Comparison of ENCODE assay signal across 22 mouse cellular contexts in the genomic region with DNA sequence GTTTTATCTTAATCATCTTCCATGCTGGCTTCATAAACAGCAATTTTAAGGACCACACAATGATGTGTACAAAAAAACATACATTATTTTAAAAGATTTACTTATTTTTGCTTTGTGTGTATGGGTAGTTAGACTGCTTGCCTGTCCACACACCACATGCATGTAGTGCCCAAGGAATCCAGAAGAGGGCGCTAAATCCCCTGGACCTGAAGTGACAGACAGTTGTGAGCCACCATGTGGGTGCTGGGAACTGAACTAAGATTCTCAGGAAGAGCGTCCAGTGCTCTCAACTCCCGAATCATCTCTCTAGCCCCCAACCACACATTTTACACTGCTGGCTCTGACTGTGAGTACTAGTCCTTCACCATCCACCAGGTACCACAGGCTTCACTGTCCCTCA. TPM values are rescaled to one million over a fixed set of nuclear protein-coding genes. Genes with fewer than 3 reads are reported as not detected.
DNase-seq lines count a peak whose midpoint lies in the region; ATAC-seq and TF ChIP-seq lines count a peak whose summit lies in the region.
"Had no signal": no experiment of that assay in that cellular context is flagged by ENCODE, and none has a peak within 500 bp of the region (broad histone marks: within the 10 kb centered on the region; RNA-seq: fewer than 3 reads in every experiment).

No protein-coding gene starts in this region.

- no peak for TF ChIP-seq POLR2A in liver, adult 2 months (IDR thresholded peaks at IDR 0.05; ENCODE audit: extremely low read depth, insufficient read depth, low read length)

- peak; percentile 2 for DNase-seq in cerebellum, adult 9-11 months
- no peak for DNase-seq in cerebellum, postnatal 10 days
- DNase-seq in liver, adult 2 months (ENCODE audit: extremely low read depth, low read depth, low spot score): no peak
- DNase-seq in liver, embryonic 11.5 days (ENCODE audit: low spot score): no peak
- DNase-seq in A20 (ENCODE audit: low read depth, low spot score) (peak; percentile 24), Patski (ENCODE audit: low read depth, low spot score) (no peak)
- DNase-seq in adrenal gland, adult (ENCODE audit: inconsistent age in 2 of 2, low spot score in 1 of 2): no peak
- no peak for DNase-seq in thymus, postnatal 10 days (ENCODE audit: low spot score in 2 of 2)
- DNase-seq: adrenal gland, adult 2 months; cerebellum, adult 18-20 months; gastrocnemius, postnatal 36 days; kidney, postnatal 36 days; right cerebral cortex, adult 18-20 months had no signal

- no peaks in the 10 kb centered on the region for H3K4me1 ChIP-seq in liver, adult 2 months (ENCODE audit: control insufficient read depth, insufficient read depth, low read length)
- no peaks in the 10 kb centered on the region for H3K4me1 ChIP-seq in liver, embryonic 11.5 days (replicated peaks; ENCODE audit: control insufficient read depth, insufficient read depth, low read length)
- H3K4me1 ChIP-seq: lung, embryonic 15.5 days had no signal

- 75% methylated on average over 3 of the region's 3 CpGs for WGBS in liver, adult 2 months
- WGBS in liver, embryonic 11.5 days: 70% methylated on average over 3 of the region's 3 CpGs

- no peak overlapping the region for H3K27ac ChIP-seq in liver, adult 2 months (replicated peaks; ENCODE audit: insufficient read depth, low read depth, low read length)
- H3K27ac ChIP-seq in liver, embryonic 11.5 days (ENCODE audit: low read depth, low read length): no peak overlapping the region
- H3K27ac ChIP-seq: hindbrain, embryonic 14.5 days; lung, embryonic 15.5 days had no signal

- no peaks in the 10 kb centered on the region for H3K36me3 ChIP-seq in liver, adult 2 months (ENCODE audit: control insufficient read depth, insufficient read depth, low read length)
- no peaks in the 10 kb centered on the region for H3K36me3 ChIP-seq in liver, embryonic 11.5 days (ENCODE audit: control insufficient read depth, insufficient read depth, low read length)
- H3K36me3 ChIP-seq: lung, embryonic 15.5 days had no signal

- H3K9ac ChIP-seq in liver, adult 2 months (ENCODE audit: low read depth, low read length): no peak overlapping the region
- H3K9ac ChIP-seq in liver, embryonic 11.5 days (ENCODE audit: low read depth, low read length): no peak overlapping the region
- H3K9ac ChIP-seq: hindbrain, embryonic 14.5 days; lung, embryonic 15.5 days had no signal

- CTCF ChIA-PET in Patski (lab: Charles Lee): no interaction called here

- no peaks in the 10 kb centered on the region for H3K9me3 ChIP-seq in liver, embryonic 11.5 days (ENCODE audit: control insufficient read depth, low read length)
- H3K9me3 ChIP-seq: lung, embryonic 15.5 days had no signal

- no peaks in the 10 kb centered on the region for H3K79me2 ChIP-seq in liver, adult 2 months (ENCODE audit: control insufficient read depth, insufficient read depth, low read length)

- in situ Hi-C loops in Patski (cut with MboI; ENCODE audit: low pct_unique_long_range_greater_than_20kb): no loop called here

- H3K4me2 ChIP-seq in liver, embryonic 11.5 days: no peak overlapping the region
- H3K4me2 ChIP-seq: heart, embryonic 11.5 days; hindbrain, embryonic 14.5 days; lung, embryonic 15.5 days had no signal

- POLR2A ChIA-PET in Patski (lab: Charles Lee): no interaction called here

- no peak overlapping the region for H3K4me3 ChIP-seq in liver, adult 2 months (ENCODE audit: insufficient read depth, low read depth, low read length)
- no peak overlapping the region for H3K4me3 ChIP-seq in liver, embryonic 11.5 days (ENCODE audit: low read depth, low read length)
- H3K4me3 ChIP-seq: lung, embryonic 15.5 days had no signal

- peak; percentile 26; the same call in 1 of the 2 replicates for TF ChIP-seq CTCF in liver, adult 2 months (IDR thresholded peaks at IDR 0.05; ENCODE audit: low read depth, low read length)
- peak; percentile 57 for TF ChIP-seq CTCF in Patski (IDR thresholded peaks at IDR 0.05)

- H3K27me3 ChIP-seq in liver, adult 2 months (ENCODE audit: control insufficient read depth, insufficient read depth, low read length): no peaks in the 10 kb centered on the region
- H3K27me3 ChIP-seq in liver, embryonic 11.5 days (replicated peaks; ENCODE audit: control insufficient read depth, insufficient read depth, low read length): no peaks in the 10 kb centered on the region
- no peaks in the 10 kb centered on the region for H3K27me3 ChIP-seq in Patski
- H3K27me3 ChIP-seq: lung, embryonic 15.5 days had no signal

- ATAC-seq in liver, embryonic 11.5 days (replicated peaks; ENCODE audit: low FRiP score): no peak
- no peak for ATAC-seq in Patski
- ATAC-seq: intestine, embryonic 16.5 days had no signal

RNA-seq across cellular contexts. Expression of gene Nhlrc3, which starts 28.5 kb away (rescaled TPM):
- 8.0 and 9.0 TPM in 2 replicates for total RNA-seq in liver, adult 2 months (2014; rRNA removed)
- 5.9 and 6.6 TPM in 2 replicates for polyA plus RNA-seq in liver, adult 2 months (2012; rRNA removed)
- polyA plus RNA-seq in liver, embryonic 11.5 days (2014; fragmentation: Nextera tagmentation; extraction: Ambion mirVana): 6.8 and 9.5 TPM in 2 replicates
- polyA plus RNA-seq in Patski (2021): 21.0 TPM

RNA-seq across cellular contexts. Expression of gene Proser1, which starts 28.9 kb away (rescaled TPM):
- total RNA-seq in liver, adult 2 months (2014; rRNA removed): 2.4 and 2.6 TPM in 2 replicates
- polyA plus RNA-seq in liver, adult 2 months (2012; rRNA removed): 7.6 and 8.6 TPM in 2 replicates
- polyA plus RNA-seq in liver, embryonic 11.5 days (2014; fragmentation: Nextera tagmentation; extraction: Ambion mirVana): 15.0 and 17.9 TPM in 2 replicates
- 19.5 TPM for polyA plus RNA-seq in Patski (2021)

RNA-seq across cellular contexts. Expression of gene Stoml3, which starts 53.8 kb away (rescaled TPM):
- total RNA-seq in liver, adult 2 months (2014; rRNA removed): not detected in 2 replicates
- polyA plus RNA-seq in liver, adult 2 months (2012; rRNA removed): not detected in 2 replicates
- polyA plus RNA-seq in liver, embryonic 11.5 days (2014; fragmentation: Nextera tagmentation; extraction: Ambion mirVana): not detected in 2 replicates
- polyA plus RNA-seq in Patski (2021): 0.06 TPM
- total RNA-seq: adrenal gland, adult 2 months; gastrocnemius, postnatal 36 days; heart, postnatal 25 days; megakaryocyte-erythroid progenitor cell, adult 5-6 weeks had no signal
- polyA plus RNA-seq: adrenal gland, adult 2 months; hindbrain, embryonic 14.5 days; intestine, embryonic 16.5 days; neural tube, embryonic 11.5 days; small intestine, adult 2 months; thymus, postnatal 0 days had no signal

Comparison
In these comparisons a context has a peak if more than half of its experiments do, and no peak if none do; other contexts are left out.
1. DNase-seq: peak in cerebellum, adult 9-11 months (single experiment) and A20 (single experiment); none in cerebellum, postnatal 10 days (0 of 2), liver, adult 2 months (single experiment), liver, embryonic 11.5 days (single experiment), Patski (single experiment), adrenal gland, adult (0 of 2) and thymus, postnatal 10 days (0 of 2).